Mouse (Mus musculus) splenic B cell, adult 2 months (primary cell): Measurements from ENCODE around the gene Trim72.

Source experiments
- DNase-seq: peaks from one replicate; pipeline ENCODE4 v3.0.0-alpha.2; 2011; ENCODE audit warnings: low read depth, low spot score
- H3K27me3 ChIP-seq: 2 replicates; pipeline ENCODE4 v1.6.1; 2012; ENCODE audit warnings: mild to moderate bottlenecking, low read length, moderate library complexity, mixed read lengths; ENCODE audit not compliant: control insufficient read depth, poor library complexity, insufficient read depth, severe bottlenecking
- H3K36me3 ChIP-seq: 2 replicates; pipeline ENCODE4 v1.6.1; 2012; ENCODE audit warnings: mild to moderate bottlenecking, low read length, moderate library complexity, mixed read lengths; ENCODE audit not compliant: control insufficient read depth, poor library complexity, insufficient read depth, severe bottlenecking

Gene Trim72

DNA sequence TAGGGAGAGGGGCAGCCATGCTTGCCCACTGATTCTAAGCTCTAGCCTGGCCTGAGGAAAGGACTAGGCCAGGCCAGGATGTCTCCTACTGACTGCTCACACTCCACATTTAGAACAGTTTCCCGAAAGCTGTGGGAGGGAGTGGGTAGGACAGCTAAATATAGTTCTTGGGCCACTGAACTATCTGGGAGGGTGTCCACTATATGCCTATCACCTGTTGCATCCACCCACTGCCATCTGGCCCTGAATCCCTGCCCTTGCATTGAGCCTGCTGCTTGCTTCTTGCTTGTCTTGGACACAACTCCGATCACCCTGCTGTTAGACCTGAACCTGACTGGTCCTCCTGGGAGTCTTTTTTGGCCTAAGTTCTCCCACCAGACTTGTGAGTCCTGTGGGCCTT is at the start of gene Trim72:
Gene Trim72 (plus strand): TSS at position 262 of the 400 bp plus-strand sequence.
- Histone ChIP-seq H3K36me3 (no peaks in the 10 kb centered on the region), H3K27me3 (no peaks in the 10 kb centered on the region)
- no peak for DNase-seq

DNA sequence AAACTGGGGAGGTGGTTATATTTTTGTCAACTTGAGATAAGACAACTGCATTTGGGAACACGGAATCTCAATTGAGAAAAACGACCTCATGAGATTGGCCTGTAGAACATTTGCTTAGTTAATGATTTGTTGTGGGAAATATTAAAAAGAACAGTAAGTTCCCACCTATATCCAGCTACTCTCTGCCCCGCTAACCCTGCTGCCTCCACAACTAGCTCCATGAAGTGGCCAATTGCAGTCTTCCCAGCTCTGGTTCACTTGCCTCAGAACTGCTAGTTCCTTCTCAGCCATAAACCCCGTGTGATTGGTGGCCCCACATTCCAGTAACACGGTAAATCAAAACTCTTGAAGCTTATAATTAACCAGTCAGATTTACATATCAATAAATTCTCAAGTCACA is 44.4 kb upstream of the Trim72 start:
- H3K27me3 ChIP-seq = no peaks in the 10 kb centered on the region
- H3K36me3 ChIP-seq = no peaks in the 10 kb centered on the region
- no peak for DNase-seq

DNA sequence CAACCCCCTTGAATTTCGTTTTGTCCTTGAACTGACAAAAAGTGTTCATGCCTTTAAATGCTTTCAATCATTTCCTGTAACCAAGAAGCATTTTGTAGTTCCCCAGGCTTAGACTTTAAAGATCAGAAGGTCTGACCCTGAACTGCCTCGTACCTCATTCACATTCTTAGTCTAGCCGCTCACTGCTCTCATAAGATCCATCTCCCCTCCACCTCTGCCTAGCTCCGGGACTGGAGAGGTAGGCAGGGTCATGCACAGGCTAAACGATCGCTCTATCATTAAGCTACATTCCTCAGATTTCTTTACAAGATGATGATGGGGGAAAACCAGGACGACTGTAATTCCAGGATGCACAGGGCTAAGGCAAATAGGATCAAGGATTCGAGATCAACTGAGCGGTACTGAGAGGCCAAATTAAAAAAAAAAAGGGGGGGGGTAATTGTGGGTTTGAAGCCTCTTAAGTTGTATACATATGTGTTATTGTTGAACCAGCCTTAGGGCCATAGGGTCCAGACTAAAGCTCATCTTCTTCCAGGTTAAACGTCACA is 37.3 kb upstream of the Trim72 start:
- DNase-seq = no peak
- H3K27me3 ChIP-seq = no peaks in the 10 kb centered on the region
- H3K36me3 ChIP-seq = peaks cover 10% of the 10 kb centered on the region

DNA sequence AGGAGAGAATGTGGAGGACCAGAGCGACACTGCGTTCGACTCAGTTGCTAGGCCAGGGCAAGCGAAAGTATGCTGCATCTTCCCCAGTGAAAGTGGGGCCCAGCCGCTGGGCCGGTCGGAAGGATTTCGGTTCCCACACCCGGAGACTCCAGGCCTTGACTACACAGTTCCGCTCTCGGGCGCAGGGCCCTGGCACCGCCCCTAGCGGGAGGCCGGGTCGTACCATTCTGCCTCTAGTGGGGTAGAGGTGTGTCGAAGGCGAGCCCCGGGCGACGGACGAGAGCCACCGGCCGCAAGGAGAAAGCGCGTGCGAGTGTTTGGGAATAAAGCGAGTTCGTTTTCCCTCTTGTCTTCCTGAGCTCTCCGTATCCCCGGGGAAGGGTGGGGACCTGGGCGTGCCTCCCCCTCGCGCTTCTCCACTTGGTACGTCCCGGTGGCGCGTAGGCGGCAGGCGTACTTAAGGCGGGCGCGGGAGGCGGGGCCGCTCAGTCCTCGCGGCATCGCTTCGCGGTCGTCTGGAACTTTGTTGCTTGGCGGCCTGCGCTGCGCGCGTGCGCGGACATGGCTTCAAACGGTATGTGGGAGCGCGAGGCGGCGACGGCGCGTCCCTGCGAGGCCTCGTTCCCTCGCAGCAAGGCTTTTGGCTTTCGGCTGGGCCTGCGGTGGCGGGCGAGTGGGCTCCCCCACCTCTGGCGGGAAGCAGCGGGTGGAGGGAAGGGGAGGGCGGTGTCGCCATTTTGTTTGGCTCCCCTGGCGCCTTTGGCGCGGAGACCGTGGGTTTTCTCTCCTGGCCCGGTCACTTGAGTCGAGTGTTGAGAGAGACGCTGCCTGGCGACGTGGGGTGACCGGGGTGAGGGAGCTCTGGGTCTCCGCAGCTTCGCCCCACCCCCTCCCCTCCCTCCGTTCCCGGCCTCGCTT is 36.5 kb upstream of the Trim72 start, which contains the start of gene Fus:
Gene Fus (plus strand): TSS at position 454 of the 918 bp plus-strand sequence.
- H3K27me3 ChIP-seq = no peaks in the 10 kb centered on the region
- peak; percentile 96 for DNase-seq
- peaks cover 14% of the 10 kb centered on the region for H3K36me3 ChIP-seq

DNA sequence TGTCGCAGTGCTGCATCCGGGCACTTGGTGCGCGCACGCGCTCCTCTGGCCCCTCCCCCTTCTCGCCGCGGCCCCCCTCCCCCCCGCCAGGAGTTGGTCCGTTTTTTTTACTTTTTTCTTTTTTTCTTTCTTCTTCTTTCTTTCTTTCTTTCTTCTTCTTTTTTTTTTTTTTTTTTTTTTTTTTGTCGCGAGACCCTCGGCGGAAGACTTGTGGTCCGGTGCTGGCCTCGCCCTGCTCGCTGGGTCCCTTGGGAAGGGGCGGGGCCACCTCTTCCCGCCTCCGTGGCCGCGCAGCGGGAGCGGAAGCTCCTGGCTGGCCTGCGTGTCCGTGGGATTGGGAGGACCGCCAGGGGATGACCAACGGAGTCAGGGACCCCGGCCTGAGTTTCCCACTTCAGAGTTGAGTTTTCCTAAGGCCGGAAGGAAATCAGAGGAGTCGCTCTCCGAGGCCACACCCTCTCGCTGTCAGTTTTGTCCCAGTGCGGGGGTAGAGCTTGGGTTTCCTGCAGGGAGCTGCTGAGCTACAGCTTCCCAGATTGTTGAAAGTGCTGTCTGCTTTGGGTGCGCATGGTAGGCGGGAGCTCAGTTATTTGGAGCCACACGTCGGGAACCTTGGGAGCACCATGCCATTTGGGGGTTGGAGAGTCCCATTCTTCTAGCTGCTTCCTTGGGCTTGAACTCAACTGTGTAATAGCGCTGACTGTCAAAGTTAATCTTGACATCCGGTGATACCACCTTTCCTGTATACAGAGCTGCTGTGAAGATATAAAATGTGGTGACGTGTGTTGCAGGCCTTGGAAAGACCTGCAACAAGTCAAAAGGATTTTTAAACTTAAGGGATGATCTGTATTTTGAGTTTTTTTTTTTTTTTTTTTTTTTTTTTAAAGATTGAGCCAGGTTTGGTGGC is 35.6 kb upstream of the Trim72 start:
- Histone ChIP-seq H3K36me3 (peaks cover 20% of the 10 kb centered on the region), H3K27me3 (no peaks in the 10 kb centered on the region)
- DNase-seq = no peak

DNA sequence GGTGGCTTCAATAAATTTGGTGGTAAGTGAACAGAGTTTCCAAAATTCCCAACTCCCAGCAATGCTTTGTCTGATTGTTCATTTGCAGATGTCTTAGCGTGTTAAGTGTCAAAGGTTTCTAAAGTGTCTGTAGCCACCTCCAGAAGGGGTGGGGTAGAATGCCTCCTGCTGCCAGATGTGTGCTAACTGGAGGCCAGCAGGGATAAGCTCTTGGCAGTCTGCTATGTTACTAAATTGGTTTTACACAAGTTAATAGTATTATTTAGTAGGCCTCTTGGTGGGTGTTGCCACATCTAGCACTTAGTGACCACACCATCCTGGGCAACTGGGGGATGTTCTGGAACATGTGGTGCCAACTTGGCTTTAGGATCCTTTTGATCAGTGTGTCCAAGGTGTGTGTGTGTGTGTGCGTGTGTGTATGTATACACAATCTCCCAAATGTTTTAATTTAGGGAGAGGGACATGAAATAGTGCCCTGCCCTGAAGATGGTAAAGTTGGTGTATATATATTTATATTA is 29.3 kb upstream of the Trim72 start:
- Histone ChIP-seq H3K27me3 (no peaks in the 10 kb centered on the region), H3K36me3 (peaks cover 52% of the 10 kb centered on the region)
- DNase-seq = no peak

DNA sequence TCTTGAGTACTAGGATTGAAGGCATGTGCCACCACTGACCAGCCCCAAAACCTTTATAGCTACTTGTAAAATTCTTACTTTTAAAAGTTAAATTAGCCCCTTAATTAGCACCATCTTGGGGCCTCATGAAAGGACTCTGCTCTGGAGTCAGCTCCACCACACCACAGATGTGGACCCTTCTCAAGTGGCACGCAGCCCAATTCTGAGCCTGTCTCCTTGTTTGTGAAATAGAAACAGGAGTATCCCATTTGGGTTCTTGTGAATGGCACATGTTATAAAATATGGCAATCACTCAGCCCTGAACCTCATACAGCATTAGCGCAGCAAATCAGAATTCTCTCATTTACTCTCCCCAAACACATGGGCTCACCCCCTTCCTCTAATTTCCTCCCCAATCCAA is 24.9 kb upstream of the Trim72 start:
- Histone ChIP-seq H3K27me3 (no peaks in the 10 kb centered on the region), H3K36me3 (peaks cover 42% of the 10 kb centered on the region)
- DNase-seq = no peak

DNA sequence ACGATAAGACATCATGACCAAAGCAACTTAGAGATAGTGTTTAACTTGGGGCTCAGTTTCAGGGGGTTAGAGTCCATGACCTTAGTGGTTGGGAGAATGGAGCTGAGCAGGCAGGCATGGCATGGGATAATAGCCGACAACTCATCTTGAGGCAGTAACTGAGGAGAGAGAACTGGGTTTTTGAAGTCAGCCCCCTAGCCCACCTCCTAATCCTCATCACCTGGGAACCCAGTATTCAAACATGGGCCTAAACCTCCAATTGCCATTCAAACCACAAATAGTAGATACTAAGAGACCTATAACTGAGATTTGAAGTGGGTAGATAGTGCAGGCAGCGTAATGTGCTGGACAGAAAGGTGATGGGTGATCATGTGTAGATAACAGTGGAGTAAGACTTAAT is 23.1 kb upstream of the Trim72 start:
- DNase-seq = no peak
- H3K36me3 ChIP-seq = peaks cover 37% of the 10 kb centered on the region
- no peaks in the 10 kb centered on the region for H3K27me3 ChIP-seq

DNA sequence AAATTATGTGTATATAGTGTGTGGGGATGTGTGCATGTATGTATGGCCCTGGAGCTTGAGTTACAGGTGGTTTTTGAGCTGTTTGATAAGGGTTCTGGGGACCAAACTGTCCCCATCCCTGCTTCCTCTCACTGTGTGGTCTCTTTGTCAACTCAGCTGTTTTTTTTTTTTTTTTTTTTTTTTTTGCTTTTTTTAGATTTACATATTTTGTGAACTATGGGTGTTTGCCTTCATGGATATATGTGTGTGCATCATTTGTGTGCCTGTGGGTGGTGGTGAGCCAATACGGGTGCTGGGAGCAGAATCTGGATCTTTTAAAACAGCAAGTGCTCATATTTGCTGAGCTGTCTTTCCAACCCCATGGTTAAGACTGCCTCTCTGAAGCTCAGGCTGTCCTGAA is 14.8 kb upstream of the Trim72 start:
- DNase-seq = no peak
- Histone ChIP-seq H3K36me3 (peaks cover 6% of the 10 kb centered on the region), H3K27me3 (no peaks in the 10 kb centered on the region)

DNA sequence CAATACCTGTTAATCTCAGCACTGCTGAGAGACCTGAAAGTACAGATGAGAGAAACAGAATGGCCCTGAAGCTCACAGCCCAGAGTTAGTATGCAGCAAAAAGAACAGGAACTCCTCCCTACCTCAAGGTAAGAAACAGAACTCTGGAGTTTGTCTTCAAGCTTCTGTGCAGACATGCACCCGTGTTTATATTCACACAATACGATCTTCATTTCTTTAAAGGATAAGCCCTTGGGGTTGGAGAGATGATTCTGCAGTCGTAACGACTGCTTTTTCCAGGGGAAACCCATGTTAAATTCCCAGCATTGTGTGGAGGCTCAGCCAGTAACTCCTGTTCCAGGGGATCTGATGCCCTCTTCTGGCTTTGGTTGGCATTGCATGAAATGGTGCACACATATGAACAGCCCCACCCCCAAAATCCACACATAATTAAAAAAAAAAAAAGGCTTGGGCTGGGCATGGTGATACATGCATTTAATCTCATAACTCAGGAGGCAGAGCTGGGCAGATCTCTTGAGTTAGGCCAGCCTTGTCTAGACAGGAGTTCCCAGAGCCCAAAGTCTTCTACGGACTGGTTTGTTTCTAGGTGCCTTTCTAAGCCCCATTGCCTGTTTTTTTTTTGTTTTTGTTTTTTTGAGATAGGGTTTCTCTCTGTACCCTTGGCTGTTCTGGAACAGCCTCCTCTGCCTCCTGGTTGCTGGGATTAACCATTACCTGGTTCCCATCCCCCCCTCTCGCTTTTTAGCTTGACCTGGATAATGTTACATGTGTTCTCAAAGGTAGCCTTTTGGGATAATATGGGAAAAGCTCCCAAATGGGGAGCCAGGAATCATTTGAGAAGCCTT is 11.9 kb upstream of the Trim72 start:
- peak; percentile 84 for DNase-seq
- H3K27me3 ChIP-seq = no peaks in the 10 kb centered on the region
- peaks cover 3% of the 10 kb centered on the region for H3K36me3 ChIP-seq

DNA sequence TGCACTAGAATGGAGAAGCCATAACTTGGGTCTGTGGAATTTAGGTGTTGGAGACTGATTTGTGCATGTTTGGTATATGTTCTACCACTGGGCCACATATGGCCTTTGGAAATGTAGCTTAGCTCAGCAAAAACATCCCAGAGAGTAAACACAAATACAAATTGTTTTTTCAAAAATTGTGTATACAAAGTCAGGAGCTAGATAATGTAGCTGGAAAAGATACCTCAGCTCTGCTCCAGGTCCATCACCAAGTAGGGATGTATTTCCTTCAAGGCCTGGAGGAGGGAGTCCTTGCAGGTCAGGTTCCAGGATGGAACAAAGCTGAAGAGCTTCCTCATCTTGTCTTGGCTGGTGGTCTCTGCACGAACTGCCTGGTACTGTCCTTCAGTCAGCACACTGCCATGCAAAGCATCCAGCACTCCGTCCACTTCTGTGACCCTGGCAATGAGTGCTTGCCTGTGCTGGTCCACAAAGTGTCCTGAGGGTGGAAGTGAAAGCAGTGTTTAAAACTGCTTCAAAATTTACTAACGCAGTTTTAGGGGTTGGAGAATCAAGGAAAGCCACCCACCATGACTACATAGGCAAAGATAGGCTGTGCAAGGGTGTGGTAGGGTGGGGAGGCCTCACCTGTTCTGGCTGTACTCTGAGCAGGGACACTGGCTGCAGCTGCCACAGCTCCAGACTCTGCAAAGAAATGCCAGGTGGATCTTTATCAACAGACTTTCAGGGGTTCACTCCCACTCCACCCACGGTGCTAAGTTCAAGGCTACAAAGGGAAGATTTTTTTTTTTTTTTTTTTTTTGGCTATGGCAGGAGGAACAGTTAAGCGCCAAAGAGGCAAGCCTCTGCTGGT is 11.0 kb upstream of the Trim72 start:
- peak; percentile 23 for DNase-seq
- no peaks in the 10 kb centered on the region; the same call in 1 of the 2 replicates for H3K36me3 ChIP-seq
- no peaks in the 10 kb centered on the region for H3K27me3 ChIP-seq

DNA sequence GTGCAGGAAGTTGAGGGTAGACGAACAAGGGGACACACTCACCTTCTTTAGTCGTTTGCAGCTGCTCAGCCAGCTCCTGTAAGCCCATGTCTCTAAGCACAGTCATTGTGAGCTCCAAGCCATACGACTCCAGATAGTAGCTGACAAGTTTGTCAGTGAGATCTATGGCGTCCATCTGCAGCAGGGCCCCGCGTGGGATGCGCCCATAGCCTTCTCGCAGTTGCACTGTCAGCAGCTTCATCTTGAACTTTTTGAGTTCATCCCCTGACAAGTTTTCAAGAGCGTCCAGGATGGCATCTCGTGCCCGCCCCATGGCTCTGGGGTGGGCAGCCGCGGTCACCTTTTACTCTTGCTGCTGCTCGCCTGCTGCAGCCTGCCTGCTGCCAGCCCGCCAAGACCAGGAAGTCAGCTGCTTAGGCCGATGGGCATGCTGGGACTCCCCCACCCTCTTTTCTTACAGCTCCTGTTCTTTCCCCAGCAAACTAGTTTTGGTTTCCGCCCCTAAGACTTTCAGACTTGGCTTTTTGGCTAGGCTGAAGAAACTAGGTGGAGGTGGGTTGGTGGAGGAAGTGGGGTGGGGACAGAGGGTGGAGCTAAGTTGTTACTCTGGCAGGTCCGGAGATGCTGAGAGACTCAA is 10.3 kb upstream of the Trim72 start, which contains the start of gene Pycard:
Gene Pycard (minus strand): TSS at position 527 of the 637 bp plus-strand sequence.
- peak; percentile 80 for DNase-seq
- Histone ChIP-seq H3K27me3 (no peaks in the 10 kb centered on the region), H3K36me3 (no peaks in the 10 kb centered on the region; the same call in 1 of the 2 replicates)

DNA sequence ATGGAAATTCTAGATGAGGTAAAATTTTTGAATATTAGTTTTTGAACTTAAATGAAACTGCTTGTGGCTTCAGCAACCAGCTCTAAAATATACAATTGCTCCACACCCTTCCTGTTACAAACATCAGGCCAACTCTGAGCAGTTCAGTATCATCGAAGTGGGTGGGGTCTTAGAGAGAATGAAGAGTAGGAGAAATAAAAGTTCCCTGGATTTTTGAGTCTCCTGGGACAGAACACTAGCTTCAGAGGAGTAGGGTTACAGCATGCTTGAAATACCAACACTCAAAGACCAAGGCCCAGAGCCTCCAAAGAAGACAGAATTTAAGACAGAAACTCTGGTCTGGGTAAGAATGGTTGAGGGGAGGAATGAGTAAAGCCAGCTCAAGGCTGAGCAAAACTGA is 4.3 kb upstream of the Trim72 start:
- DNase-seq = no peak
- Histone ChIP-seq H3K36me3 (no peaks in the 10 kb centered on the region), H3K27me3 (no peaks in the 10 kb centered on the region)
